Mouse (Mus musculus) liver, embryonic 18 days (tissue): Measurements from ENCODE around the gene Actr3b. TPM values are rescaled to one million over a fixed set of nuclear protein-coding genes. Genes with fewer than 3 reads are reported as not detected.

ENCODE experiments used
- polyA plus RNA-seq: library from polyadenylated mRNA; depleted of rRNA; stranded (reverse); fragments of >200 nt; gene quantifications from 2 replicates; pipeline ENCODE4 v1.2.3, GENCODE M21; 2012; rRNA removed

The Actr3b gene
- 0.35 and 0.46 TPM in 2 replicates for polyA plus RNA-seq

GRCm38 (mm10) chr5:25759460-25760409, at the start of gene Actr3b:
Actr3b (plus strand) TSS chr5:25759997.

Other genes with a start within 250 kb of the Actr3b start
- 0.01 TPM in 1 of 2 replicates, not detected in the other for gene Cct8l1, start 243.9 kb upstream of the Actr3b start, polyA plus RNA-seq
- 2.3 and 2.4 TPM in 2 replicates for gene Xrcc2, start 54.2 kb upstream of the Actr3b start, polyA plus RNA-seq
- not detected in 2 replicates for gene Gm21663, start 182.4 kb downstream of the Actr3b start, polyA plus RNA-seq
- gene Gm21671, start 194.4 kb downstream of the Actr3b start, polyA plus RNA-seq: not detected in 2 replicates
- gene Gm21680, start 212.7 kb downstream of the Actr3b start, polyA plus RNA-seq: not detected in 2 replicates
- gene Gm21698, start 228.7 kb downstream of the Actr3b start, polyA plus RNA-seq: not detected in 2 replicates
- gene Gm1979, start 244.8 kb downstream of the Actr3b start, polyA plus RNA-seq: not detected in 2 replicates